Mouse (Mus musculus): ENCODE measurements around the gene Zdhhc18. TPM values are rescaled to one million over a fixed set of nuclear protein-coding genes. Genes with fewer than 3 reads are reported as not detected.
A peak's percentile ranks its signal among the peaks of the same experiment; 100 is the strongest.

The Zdhhc18 gene
- polyA plus RNA-seq, 1 experiment: 4.5 TPM

DNA sequence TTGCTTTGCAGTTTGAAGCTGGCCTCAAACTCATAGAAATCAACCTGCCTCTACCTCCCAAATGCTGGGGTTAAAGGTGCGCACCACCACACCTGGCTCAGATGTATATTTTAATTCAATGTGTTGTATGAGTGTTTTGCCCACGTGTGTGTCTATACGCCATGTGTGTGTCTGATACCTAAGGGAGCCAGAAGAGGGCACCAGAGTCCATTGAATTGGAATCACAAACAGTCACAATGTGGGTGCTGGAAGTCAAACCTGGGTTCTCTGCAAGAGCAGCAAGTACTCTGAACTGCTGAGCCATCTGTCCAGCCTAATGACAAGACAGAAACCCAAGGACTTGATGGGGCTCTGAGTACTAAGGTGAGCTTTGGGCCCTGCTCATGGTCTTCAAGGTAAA is 4.8 kb downstream of the Zdhhc18 start:
- no peak for TF ChIP-seq POLR2A (IDR thresholded peaks at IDR 0.05; ENCODE audit: control insufficient read depth, low read depth, low read length)
- peak; percentile 10; the same call in 1 of the 2 replicates for TF ChIP-seq CTCF (IDR thresholded peaks at IDR 0.05; ENCODE audit: control insufficient read depth, insufficient read depth, insufficient replicate concordance, low read depth, low read length)
- no peak overlapping the region for H3K27ac ChIP-seq (ENCODE audit: control insufficient read depth, insufficient read depth, low read depth, low read length)
- peaks cover 2% of the 10 kb centered on the region for H3K4me1 ChIP-seq (ENCODE audit: control insufficient read depth, insufficient read depth, low read length)
- H3K4me3 ChIP-seq (ENCODE audit: control insufficient read depth, low read depth, low read length): no peak overlapping the region
- H3K27me3 ChIP-seq (ENCODE audit: control insufficient read depth, insufficient read depth, low read length): no peaks in the 10 kb centered on the region
- no peaks in the 10 kb centered on the region for H3K36me3 ChIP-seq (ENCODE audit: control insufficient read depth, insufficient read depth, low read length)

DNA sequence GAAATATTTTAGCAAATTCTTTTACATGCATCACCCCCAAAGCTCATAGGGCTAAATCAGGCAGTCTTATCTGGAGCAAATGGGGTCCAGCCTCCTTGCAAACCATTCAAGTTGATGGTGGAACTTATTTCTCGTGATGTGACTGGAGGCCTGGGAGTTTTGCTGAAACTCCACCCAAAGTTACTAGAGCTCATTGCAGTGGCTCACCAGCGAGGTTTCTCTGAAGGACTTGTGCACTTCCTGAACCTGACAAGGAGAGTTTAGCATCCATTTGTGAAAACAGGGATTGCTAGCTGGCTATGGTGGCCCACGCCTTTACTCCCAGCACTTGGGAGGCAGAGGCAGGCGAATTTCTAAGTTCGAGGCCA is 15.9 kb downstream of the Zdhhc18 start:
- H3K36me3 ChIP-seq (ENCODE audit: control insufficient read depth, insufficient read depth, low read length): no peaks in the 10 kb centered on the region
- no peak overlapping the region for H3K27ac ChIP-seq (ENCODE audit: control insufficient read depth, insufficient read depth, low read depth, low read length)
- peaks cover 5% of the 10 kb centered on the region; the same call in 1 of the 2 replicates for H3K27me3 ChIP-seq (ENCODE audit: control insufficient read depth, insufficient read depth, low read length)
- peaks cover 11% of the 10 kb centered on the region for H3K4me1 ChIP-seq (ENCODE audit: control insufficient read depth, insufficient read depth, low read length)
- no peak overlapping the region for H3K4me3 ChIP-seq (ENCODE audit: control insufficient read depth, low read depth, low read length)
- TF ChIP-seq CTCF (IDR thresholded peaks at IDR 0.05; ENCODE audit: control insufficient read depth, insufficient read depth, insufficient replicate concordance, low read depth, low read length) (no peak), POLR2A (IDR thresholded peaks at IDR 0.05; ENCODE audit: control insufficient read depth, low read depth, low read length) (no peak)

- peaks cover 5% of the 10 kb centered on the region; the same call in 1 of the 2 replicates for H3K27me3 ChIP-seq (ENCODE audit: control insufficient read depth, insufficient read depth, low read length)
- H3K36me3 ChIP-seq (ENCODE audit: control insufficient read depth, insufficient read depth, low read length): no peaks in the 10 kb centered on the region
- H3K27ac ChIP-seq (ENCODE audit: control insufficient read depth, insufficient read depth, low read depth, low read length): peak overlapping the region; percentile 7
- peaks cover 11% of the 10 kb centered on the region for H3K4me1 ChIP-seq (ENCODE audit: control insufficient read depth, insufficient read depth, low read length)
- peak overlapping the region; percentile 83 for H3K4me3 ChIP-seq (ENCODE audit: control insufficient read depth, low read depth, low read length)
- TF ChIP-seq CTCF (IDR thresholded peaks at IDR 0.05; ENCODE audit: control insufficient read depth, insufficient read depth, insufficient replicate concordance, low read depth, low read length): peak; percentile 66
- TF ChIP-seq POLR2A (IDR thresholded peaks at IDR 0.05; ENCODE audit: control insufficient read depth, low read depth, low read length): no peak
These were observed 16.5 kb downstream of the Zdhhc18 start for GRCm38 (mm10) chr4:133633332-133634042.

- H3K27ac ChIP-seq (ENCODE audit: control insufficient read depth, insufficient read depth, low read depth, low read length): 0 out of 2 replicates have a peak overlapping the region, but pooled peaks have one; percentile 60
- peak overlapping the region; percentile 83 for H3K4me3 ChIP-seq (ENCODE audit: control insufficient read depth, low read depth, low read length)
- no peaks in the 10 kb centered on the region for H3K36me3 ChIP-seq (ENCODE audit: control insufficient read depth, insufficient read depth, low read length)
- no peak for TF ChIP-seq POLR2A (IDR thresholded peaks at IDR 0.05; ENCODE audit: control insufficient read depth, low read depth, low read length)
- no peak for TF ChIP-seq CTCF (IDR thresholded peaks at IDR 0.05; ENCODE audit: control insufficient read depth, insufficient read depth, insufficient replicate concordance, low read depth, low read length)
- H3K27me3 ChIP-seq (ENCODE audit: control insufficient read depth, insufficient read depth, low read length): peaks cover 5% of the 10 kb centered on the region; the same call in 1 of the 2 replicates
- peaks cover 11% of the 10 kb centered on the region for H3K4me1 ChIP-seq (ENCODE audit: control insufficient read depth, insufficient read depth, low read length)
These were observed 17.2 kb downstream of the Zdhhc18 start for GRCm38 (mm10) chr4:133632483-133633327.

DNA sequence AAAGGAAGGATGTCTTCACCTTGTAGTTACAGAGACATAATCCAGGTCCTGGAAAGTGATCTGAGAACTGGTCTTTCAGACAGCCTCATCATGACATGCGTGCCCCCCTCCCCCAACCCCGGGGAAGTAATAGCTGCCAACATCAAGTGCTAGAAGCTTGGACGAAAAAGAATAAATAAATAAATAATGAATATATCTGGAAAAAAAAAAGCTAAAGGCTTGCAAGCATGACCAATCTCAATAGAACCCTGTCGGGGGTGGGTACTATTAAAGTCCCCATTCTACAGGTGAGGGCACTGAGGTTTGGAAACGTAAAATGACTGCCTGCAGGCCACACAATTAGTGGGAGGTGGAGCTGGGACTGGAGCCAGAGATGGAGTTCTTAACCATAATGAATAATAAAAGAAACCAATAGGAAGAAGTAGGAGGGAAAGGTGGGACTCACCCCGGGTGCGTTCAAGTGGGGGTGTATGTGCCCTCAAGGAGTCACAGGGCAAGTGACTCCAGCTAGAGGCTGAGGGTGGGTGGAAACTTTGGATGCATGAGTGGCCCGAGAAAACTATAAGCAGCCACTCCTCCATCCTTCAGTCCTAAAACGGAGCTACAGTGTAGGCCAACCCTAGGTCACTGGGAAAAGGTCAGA is 18.1 kb downstream of the Zdhhc18 start:
- H3K27me3 ChIP-seq (ENCODE audit: control insufficient read depth, insufficient read depth, low read length): peaks cover 5% of the 10 kb centered on the region; the same call in 1 of the 2 replicates
- peaks cover 11% of the 10 kb centered on the region for H3K4me1 ChIP-seq (ENCODE audit: control insufficient read depth, insufficient read depth, low read length)
- TF ChIP-seq CTCF (IDR thresholded peaks at IDR 0.05; ENCODE audit: control insufficient read depth, insufficient read depth, insufficient replicate concordance, low read depth, low read length) (no peak), POLR2A (IDR thresholded peaks at IDR 0.05; ENCODE audit: control insufficient read depth, low read depth, low read length) (no peak)
- no peak overlapping the region for H3K27ac ChIP-seq (ENCODE audit: control insufficient read depth, insufficient read depth, low read depth, low read length)
- no peaks in the 10 kb centered on the region for H3K36me3 ChIP-seq (ENCODE audit: control insufficient read depth, insufficient read depth, low read length)
- peak overlapping the region; percentile 83; the same call in 1 of the 2 replicates for H3K4me3 ChIP-seq (ENCODE audit: control insufficient read depth, low read depth, low read length)

GRCm38 (mm10) chr4:133631071-133631768 is 18.7 kb downstream of the Zdhhc18 start:
- Histone ChIP-seq H3K4me1 (ENCODE audit: control insufficient read depth, insufficient read depth, low read length) (peaks cover 11% of the 10 kb centered on the region), H3K27me3 (ENCODE audit: control insufficient read depth, insufficient read depth, low read length) (peaks cover 5% of the 10 kb centered on the region; the same call in 1 of the 2 replicates), H3K36me3 (ENCODE audit: control insufficient read depth, insufficient read depth, low read length) (no peaks in the 10 kb centered on the region), H3K27ac (ENCODE audit: control insufficient read depth, insufficient read depth, low read depth, low read length) (no peak overlapping the region), H3K4me3 (ENCODE audit: control insufficient read depth, low read depth, low read length) (no peak overlapping the region)
- TF ChIP-seq CTCF (IDR thresholded peaks at IDR 0.05; ENCODE audit: control insufficient read depth, insufficient read depth, insufficient replicate concordance, low read depth, low read length) (no peak), POLR2A (IDR thresholded peaks at IDR 0.05; ENCODE audit: control insufficient read depth, low read depth, low read length) (no peak)

All from testis, adult 2 months (tissue).